Mouse (Mus musculus) T-helper 1 cell (primary cell): ENCODE data around the gene Uqcrc2.

Experiments
- in situ Hi-C: fragments of 300-600 bp; cut with MboI, MseI; formaldehyde crosslinking; loops from one replicate; pipeline ENCODE4 v1.15.1; 2025; ENCODE audit warnings: high pct_unique_total_duplicates

Gene Uqcrc2

DNA sequence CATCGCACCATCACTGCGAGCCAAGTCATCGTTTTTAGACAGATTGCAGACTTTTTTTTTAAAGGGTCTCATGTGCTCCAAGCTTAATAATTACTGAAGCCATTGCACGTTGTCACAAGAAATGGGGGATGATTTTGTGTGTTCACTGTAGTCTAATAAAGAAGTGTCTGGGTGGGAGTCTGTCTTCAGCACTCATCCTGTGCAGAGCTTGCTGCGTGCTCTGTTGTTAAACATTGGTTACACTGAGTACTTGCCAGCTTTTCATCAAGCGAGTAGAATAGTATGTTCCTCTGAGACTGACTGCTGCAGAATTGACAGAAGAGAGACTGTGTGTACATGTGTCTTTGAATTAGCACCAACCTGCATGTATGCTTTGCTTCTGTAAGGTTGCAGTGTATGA lies 50.3 kb downstream of the Uqcrc2 start:
- in situ Hi-C loops: loop anchor here (25.0 kb wide), 1 partner anchor 1727 kb away; no protein-coding TSS in a partner anchor

GRCm38 (mm10) chr7:120690634-120691033 lies 55.7 kb downstream of the Uqcrc2 start:
- in situ Hi-C loops: loop anchor here (25.0 kb wide), 1 partner anchor 1722 kb away; no protein-coding TSS in a partner anchor

DNA sequence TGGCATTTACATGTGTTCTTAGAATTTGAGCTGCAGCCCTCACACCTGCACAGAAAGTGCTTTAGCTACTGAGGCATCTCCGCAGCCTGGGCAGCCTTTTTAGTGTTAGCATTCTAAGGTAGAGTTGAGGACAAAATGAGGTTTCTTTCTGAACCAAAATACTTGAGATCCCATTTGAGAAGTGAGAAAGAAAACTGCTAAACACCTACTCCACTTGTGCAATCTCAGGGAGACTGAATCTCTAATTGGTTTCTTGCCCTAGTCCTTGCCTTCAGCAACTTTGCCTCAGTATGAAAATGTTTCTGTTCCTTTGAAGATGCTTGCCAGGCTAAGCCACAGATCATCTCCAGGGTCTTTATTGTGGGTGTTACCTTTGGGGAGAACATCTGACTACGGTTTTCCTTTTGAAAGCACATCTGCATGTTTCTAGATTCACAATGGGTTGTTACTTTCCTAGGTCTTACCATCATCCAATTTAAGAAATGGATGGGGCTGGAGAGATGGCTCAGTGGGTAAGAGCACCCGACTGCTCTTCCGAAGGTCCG lies 58.9 kb downstream of the Uqcrc2 start:
- in situ Hi-C loops: loop anchor here (25.0 kb wide), 1 partner anchor 1718 kb away; no protein-coding TSS in a partner anchor

DNA sequence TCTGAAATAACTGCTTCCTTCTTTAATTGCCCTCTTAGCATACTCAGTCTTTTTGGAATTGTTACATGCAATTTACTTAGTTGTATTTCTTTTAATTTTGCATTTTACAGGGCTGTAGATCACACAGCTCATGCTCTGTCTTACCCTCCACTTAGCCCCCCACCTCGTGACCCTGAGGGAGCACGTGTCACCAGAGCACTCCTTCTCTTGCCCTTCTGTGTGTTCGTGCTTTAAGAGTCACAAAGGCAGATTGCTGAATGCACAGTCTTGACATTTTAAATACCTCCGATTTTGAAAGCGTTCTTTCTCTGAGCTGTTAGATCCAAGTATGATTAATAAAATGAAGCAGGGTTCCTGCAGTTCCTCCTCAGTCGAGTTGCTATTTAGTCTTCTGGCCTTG lies 60.2 kb downstream of the Uqcrc2 start:
- in situ Hi-C loops: loop anchor here (25.0 kb wide), 1 partner anchor 1717 kb away; no protein-coding TSS in a partner anchor

DNA sequence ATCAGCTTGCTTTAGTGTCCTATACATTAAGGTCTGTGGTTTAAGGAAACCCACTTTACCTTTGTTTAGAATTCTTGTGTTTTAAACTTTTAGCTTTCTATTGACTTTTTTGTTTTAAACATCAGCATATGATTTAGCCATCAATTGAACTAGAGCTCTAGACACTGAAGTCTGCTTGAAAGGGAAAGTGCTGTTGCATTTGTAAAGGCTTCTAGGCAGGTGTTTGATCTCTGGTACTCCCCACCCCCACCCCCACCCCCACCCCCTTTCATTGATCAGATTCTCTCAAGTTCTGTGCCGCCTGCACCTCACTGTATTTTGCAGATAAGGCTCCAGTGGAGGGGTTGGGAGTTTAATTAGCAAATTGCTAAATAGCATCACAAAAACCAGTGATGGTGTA lies 60.7 kb downstream of the Uqcrc2 start:
- in situ Hi-C loops: loop anchor here (25.0 kb wide), 1 partner anchor 1717 kb away; no protein-coding TSS in a partner anchor

DNA sequence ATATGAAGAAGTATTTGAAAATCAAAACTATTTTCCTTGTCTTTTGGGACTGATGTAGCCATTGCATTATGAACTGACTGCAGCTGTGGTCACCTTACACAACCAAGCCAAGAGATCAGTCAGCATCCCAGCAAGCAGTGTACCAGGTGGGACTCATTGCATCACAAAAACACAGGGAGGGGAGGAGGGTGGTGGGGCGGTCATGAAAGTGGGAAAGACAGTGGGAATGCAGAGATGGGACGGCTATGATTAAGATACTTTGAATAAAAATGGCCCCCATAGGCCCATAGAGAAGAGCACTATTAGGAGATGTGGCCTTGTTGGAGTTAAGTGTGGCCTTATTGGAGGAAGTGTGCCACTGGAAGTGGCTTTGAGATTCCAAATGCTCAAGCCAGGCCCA lies 61.4 kb downstream of the Uqcrc2 start:
- in situ Hi-C loops: loop anchor here (25.0 kb wide), 1 partner anchor 1716 kb away; no protein-coding TSS in a partner anchor

- in situ Hi-C loops: loop anchor here (25.0 kb wide), 1 partner anchor 1713 kb away; no protein-coding TSS in a partner anchor
Measured at GRCm38 (mm10) chr7:120699586-120699985, 64.6 kb downstream of the Uqcrc2 start.

DNA sequence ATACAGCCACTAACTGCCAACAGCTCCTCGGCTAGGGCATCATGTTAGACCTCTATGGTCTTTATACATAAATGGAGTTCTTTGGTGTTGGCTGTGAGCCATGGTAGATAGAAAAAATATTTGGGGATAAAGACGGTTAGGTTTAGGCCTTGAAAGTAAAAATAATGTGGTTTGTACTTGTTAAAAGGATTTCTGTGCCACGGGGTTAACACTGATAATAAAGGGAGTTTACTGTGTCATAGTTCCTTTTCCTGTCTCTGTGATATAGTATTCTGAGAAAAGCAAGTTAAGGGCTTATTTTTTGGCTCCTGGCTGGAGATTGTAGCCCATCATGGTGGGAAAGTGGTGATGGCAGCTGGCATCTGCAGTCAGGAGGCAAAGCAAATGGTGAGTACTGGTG lies 68.9 kb downstream of the Uqcrc2 start:
- in situ Hi-C loops: no loop called here
